Mouse (Mus musculus) brain, embryonic 18.5 days (tissue): ENCODE measurements at regions not wholly inside any gene's neighbourhood (a gene's known extent, or its start where the extent isn't known, plus 50 kb on each side); places are given as distances from the start of the nearest gene placed in this dataset.
A peak's percentile ranks its signal among the peaks of the same experiment; 100 is the strongest.

ENCODE experiments used
- DNase-seq: peaks from one replicate; pipeline ENCODE4 v3.0.0-alpha.2; 2012; ENCODE audit warnings: low read depth, low spot score

- DNase-seq = peak; percentile 43
Observed at GRCm38 (mm10) chr5:111595438-111595837, 138.3 kb upstream of the Gm26897 start.

- no peak for DNase-seq
Observed at GRCm38 (mm10) chr5:111597733-111598132, 136.0 kb upstream of the Gm26897 start.

GRCm38 (mm10) chr5:111601711-111602521 is 131.8 kb upstream of the Gm26897 start:
- DNase-seq = no peak

GRCm38 (mm10) chr5:111613687-111614086 is 120.0 kb upstream of the Gm26897 start:
- DNase-seq = no peak

GRCm38 (mm10) chr5:111619974-111620373 is 113.8 kb upstream of the Gm26897 start:
- no peak for DNase-seq

GRCm38 (mm10) chr5:111620626-111621025 is 113.1 kb upstream of the Gm26897 start:
- no peak for DNase-seq

- no peak for DNase-seq
Observed at GRCm38 (mm10) chr5:111622481-111622880, 111.2 kb upstream of the Gm26897 start.

- no peak for DNase-seq
Observed at GRCm38 (mm10) chr5:111626273-111626798, 107.4 kb upstream of the Gm26897 start.

GRCm38 (mm10) chr5:111630313-111630844 is 103.3 kb upstream of the Gm26897 start:
- DNase-seq = no peak

- DNase-seq = no peak
Observed at GRCm38 (mm10) chr5:111631572-111632161, 102.1 kb upstream of the Gm26897 start.

- DNase-seq = no peak
Observed at GRCm38 (mm10) chr5:111635092-111635491, 98.6 kb upstream of the Gm26897 start.

- DNase-seq = no peak
Observed at GRCm38 (mm10) chr5:111636969-111637368, 96.8 kb upstream of the Gm26897 start.

- no peak for DNase-seq
Observed at GRCm38 (mm10) chr5:111638306-111638705, 95.4 kb upstream of the Gm26897 start.

GRCm38 (mm10) chr5:111639476-111640287 is 94.0 kb upstream of the Gm26897 start:
- DNase-seq = no peak

GRCm38 (mm10) chr5:111640976-111641375 is 92.7 kb upstream of the Gm26897 start:
- no peak for DNase-seq

GRCm38 (mm10) chr5:111641685-111642084 is 92.0 kb upstream of the Gm26897 start:
- no peak for DNase-seq

- DNase-seq = no peak
Observed at GRCm38 (mm10) chr5:111644142-111644541, 89.6 kb upstream of the Gm26897 start.

GRCm38 (mm10) chr5:111644788-111645187 is 88.9 kb upstream of the Gm26897 start:
- DNase-seq = no peak

GRCm38 (mm10) chr5:111647686-111648200 is 86.0 kb upstream of the Gm26897 start:
- no peak for DNase-seq

- no peak for DNase-seq
Observed at GRCm38 (mm10) chr5:111648481-111648880, 85.2 kb upstream of the Gm26897 start.

- peak; percentile 83 for DNase-seq
Observed at GRCm38 (mm10) chr5:111649012-111649411, 84.7 kb upstream of the Gm26897 start.

- DNase-seq = no peak
Observed at GRCm38 (mm10) chr5:111652472-111652871, 81.3 kb upstream of the Gm26897 start.
